Mouse (Mus musculus) brain, adult 2 months (tissue): ENCODE measurements at regions not wholly inside any gene's neighbourhood (a gene's known extent, or its start where the extent isn't known, plus 50 kb on each side); places are given as distances from the start of the nearest gene placed in this dataset.

Source experiments
- DNase-seq: peaks from one replicate; pipeline ENCODE4 v3.0.0; 2011; ENCODE audit warnings: low read depth, low spot score

DNA sequence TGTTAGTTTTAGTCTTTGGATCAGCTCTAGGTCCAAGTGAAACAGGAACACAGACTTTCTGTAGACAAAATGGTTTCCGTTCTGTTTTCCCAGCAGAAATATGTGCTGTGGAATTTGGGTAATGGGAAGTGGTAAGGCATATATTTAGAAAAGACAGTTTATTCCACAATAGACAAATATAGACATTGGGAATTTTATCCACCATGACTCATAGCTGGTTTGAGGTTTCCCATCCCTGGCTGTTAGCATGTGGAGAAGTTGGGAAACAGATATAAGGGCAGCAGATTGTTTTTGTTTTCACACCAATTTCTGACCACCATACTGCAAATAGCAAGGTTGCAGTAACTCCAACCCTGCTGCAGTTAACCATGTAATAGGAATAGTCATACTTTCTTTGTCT lies 385.0 kb upstream of the Adam34 start:
- DNase-seq = no peak

DNA sequence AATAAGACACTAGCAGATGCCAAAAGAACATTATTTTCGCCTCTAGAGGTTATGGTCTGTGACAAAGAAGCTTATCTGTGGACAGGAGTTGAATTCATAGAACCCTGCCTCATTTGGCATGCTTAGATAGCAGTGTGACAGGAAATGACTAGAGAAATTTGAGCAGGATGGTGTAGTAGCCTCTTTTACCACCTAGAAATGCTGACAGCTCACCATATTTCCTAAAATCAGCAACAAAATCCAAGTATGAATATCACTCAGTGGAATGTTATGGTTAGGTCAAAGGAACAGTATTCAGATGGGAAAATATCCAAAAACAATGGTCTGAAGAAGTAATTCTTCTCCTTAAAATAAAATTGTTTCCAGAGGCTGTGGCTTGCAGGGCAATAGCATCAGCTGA lies 383.6 kb upstream of the Adam34 start:
- DNase-seq = no peak

DNA sequence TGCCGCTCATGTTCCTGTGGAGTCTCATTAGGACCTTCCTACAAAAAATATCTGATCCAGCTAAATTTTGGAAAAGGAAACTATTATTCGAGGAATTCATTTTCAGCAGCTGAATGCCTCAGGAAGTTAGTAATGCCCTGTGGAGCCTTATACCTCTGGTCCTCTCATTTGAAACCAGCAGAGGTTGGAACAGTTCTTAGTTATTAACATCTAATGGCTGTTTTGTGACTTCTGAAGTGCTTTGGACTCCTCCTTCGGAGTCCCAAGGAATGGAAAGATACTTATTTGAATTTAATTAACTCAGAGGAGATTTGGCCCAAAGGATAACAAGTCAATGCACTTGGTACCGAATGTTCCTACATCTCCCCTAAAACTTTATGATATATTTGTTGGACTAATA lies 372.2 kb upstream of the Adam34 start:
- no peak for DNase-seq

DNA sequence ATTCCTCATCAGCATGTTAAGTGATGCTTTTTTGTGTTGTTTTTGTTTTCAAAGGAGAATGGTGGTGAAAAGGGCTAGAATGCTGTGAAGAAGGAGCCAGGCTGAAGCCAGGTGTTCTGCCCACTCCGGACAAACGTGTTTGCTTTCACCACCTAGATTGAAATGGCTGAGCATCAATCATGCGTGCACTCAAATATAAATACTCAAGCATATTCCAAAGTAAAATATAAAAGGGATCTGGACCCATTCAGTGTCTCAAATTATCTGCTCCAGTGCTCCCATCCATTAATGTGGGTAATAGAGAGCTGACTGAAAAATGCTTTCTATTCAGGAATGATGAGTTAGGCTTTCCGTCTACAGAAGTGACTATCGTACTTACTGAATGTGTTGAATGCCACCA lies 349.0 kb upstream of the Adam34 start:
- DNase-seq = no peak

DNA sequence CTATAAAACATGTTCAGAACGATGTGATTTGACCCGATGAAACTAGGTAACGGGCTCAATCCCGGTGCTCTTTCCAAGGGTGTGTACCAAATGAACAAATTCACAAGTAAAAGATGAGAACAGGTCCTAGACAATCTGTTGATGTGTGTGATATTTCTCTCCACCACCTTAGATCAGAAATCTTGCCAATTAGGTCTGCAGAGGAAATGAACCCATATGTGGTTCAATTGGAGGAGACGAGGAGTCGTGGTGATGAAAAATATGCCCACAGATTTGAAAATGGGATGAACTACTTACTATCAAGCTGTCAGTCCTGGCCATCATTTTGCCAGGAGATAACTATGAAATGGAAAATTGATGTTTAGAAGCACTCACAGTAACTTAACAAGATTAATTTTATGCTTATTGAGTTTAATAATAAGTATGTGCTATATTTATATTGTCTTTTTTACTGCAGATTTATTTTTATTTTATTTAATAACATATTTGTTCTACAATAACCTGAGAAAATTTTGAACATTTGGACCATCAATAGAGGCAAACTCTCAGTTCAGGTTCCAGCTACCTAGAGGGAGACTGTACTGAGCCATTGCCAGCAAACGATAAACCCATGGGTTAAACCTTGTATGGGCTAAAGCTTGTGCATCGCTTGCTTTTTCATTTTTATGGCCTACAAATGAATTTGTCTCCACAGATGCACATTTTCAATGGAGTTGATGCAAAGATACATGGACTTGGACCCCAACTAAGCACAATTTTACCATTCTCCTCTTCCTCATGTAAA lies 332.9 kb upstream of the Adam34 start:
- DNase-seq = peak; percentile 93

DNA sequence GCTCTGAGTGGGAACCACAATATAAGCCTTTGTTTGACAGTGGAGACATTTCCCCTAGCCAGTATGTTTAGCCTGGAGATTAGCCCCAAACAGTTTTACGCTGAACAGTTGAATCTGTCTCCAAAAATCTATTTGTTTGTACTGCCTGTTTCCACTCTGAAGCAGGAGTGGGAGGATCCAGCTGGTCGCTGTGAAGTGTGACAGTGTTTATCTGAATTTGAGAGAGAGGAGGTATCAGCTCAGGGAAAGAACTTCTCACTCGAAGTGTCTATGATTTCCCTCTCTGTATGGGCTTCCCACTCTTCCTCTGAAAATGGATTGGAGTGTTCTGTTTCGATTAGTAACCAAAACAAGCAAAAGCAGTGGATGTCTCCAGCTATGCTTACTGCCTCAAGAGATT lies 324.4 kb upstream of the Adam34 start:
- peak; percentile 78 for DNase-seq

DNA sequence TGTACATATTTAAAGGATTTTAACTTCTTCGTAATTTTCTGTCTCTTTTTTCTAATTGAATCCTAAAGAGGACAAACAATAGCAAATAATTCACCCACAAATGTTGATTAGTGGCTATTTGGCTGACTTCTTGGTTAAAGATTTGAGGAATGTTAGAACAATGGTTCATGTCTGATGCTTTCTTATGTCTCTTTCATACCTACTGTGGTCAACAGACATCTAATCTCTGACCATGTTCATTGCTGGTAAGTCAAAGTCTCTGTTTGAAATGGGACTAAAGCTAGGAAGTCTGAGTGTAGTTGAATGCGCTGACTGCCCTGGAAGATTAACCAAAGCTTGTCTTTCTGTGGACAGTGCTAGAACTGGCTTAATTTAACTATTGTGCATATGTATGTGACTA lies 321.5 kb upstream of the Adam34 start:
- no peak for DNase-seq

DNA sequence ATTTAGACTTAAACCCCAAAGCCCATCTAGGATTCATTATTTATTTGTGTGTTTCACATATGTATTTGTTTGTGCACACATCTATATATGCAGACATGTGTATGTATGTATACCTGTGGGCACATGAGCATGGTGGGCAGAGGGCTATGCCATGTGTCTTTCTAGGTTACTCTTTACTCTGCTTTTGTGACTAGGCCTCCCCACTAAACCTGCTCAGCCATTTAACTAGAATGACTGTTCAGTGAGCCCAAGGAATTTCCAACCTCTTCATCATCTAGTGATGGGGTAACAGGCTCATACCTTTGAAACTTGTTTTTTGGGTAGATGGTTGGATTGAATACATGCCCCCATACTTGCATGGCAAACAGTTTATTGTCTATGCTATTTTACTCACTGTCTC lies 321.1 kb upstream of the Adam34 start:
- no peak for DNase-seq

DNA sequence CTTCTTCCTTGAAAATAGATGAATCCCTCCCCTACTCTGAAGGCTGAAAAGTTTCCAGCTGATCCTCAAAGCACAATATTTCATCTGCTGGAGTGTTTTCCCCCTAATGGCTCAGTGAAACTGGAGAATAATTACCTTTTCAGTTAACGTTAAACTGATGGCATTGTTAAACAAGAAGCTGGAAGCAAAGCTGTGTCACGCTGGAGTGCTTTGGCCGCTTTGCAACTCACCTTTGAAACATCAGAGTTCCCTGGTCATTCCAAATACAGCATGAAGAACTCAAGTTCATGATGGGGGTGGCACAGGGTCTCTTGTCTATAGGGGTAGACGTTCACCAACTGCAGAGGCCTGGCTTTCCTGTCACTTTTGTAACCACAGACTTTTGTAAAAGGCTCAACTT lies 317.9 kb upstream of the Adam34 start:
- no peak for DNase-seq

DNA sequence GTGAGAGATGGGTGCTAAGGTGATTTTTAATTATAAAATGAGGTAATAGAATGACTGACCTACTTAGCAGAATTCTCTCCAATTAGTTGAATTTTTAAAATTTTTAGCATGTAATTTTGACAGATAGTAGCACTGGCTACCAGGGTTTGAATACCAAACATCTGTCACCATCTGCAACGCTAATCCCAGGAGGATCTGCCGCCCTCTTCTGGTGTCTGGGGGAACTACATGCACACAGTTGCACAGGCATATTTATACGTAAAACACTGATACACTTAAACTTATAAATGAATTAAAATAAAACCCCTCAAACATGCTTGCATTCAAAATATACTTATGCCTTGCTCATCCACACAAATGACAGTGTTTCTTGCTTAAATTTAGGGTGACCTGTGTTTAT lies 316.1 kb upstream of the Adam34 start:
- peak; percentile 10 for DNase-seq

DNA sequence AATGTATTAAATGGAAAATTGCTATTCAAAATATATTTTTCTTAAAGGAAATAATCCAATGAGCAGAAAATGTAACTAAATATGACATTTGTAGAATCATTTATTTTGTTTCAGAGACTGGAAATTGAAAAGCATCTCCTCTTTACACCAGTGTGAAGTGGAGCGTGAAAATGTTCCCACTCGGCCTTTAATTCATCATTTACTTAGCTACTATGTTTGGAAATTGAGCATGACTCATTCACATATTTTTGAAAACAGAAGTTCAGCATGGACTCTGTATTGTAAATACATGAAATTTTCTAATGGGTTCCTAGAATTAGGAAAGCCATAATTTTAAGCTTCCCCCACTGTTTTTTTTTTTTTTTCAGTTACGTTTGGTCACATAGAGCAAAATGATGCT lies 314.2 kb upstream of the Adam34 start:
- DNase-seq = peak; percentile 69
